Mouse (Mus musculus) intestine, embryonic 14.5 days (tissue): Measurements from ENCODE around the gene Rnft2. TPM values are rescaled to one million over a fixed set of nuclear protein-coding genes. Genes with fewer than 3 reads are reported as not detected.

ENCODE experiments used
- ATAC-seq: fragments of 200-750 bp; cut with Nextera tagmentation; replicated peaks from 2 replicates; pipeline ENCODE4 v1.8.0; 2017; ENCODE audit warnings: low read depth, moderate number of reproducible peaks, moderate TSS enrichment, moderate library complexity; ENCODE audit not compliant: low FRiP score, low TSS enrichment
- DNase-seq: peaks from one replicate; pipeline ENCODE4 v3.0.0-alpha.2; 2018; ENCODE audit warnings: low spot score
- H3K27ac ChIP-seq: fragments of 300-500 bp; sonication (generic); 2 replicates; pipeline ENCODE4 v1.5.1; 2014; ENCODE audit warnings: low read depth, mild to moderate bottlenecking, control low read depth
- H3K27me3 ChIP-seq: fragments of 300-500 bp; sonication (generic); replicated peaks from 2 replicates; pipeline ENCODE4 v1.6.1; 2014; ENCODE audit warnings: low read length, control low read depth; ENCODE audit not compliant: control insufficient read depth, insufficient read depth
- H3K36me3 ChIP-seq: fragments of 300-500 bp; sonication (generic); 2 replicates; pipeline ENCODE4 v1.6.1; 2014; ENCODE audit warnings: low read length, control low read depth; ENCODE audit not compliant: control insufficient read depth, insufficient read depth
- H3K4me1 ChIP-seq: fragments of 300-500 bp; sonication (generic); replicated peaks from 2 replicates; pipeline ENCODE4 v1.6.1; 2014; ENCODE audit warnings: low read length, control low read depth, mixed read lengths; ENCODE audit not compliant: control insufficient read depth, insufficient read depth
- H3K4me2 ChIP-seq: fragments of 300-500 bp; sonication (generic); 2 replicates; pipeline ENCODE4 v1.6.1; 2014; ENCODE audit warnings: low read length
- H3K4me3 ChIP-seq: fragments of 300-500 bp; sonication (generic); 2 replicates; pipeline ENCODE4 v1.5.1; 2014; ENCODE audit warnings: low read depth, low read length, control low read depth, mixed read lengths
- H3K9ac ChIP-seq: fragments of 300-500 bp; sonication (generic); 2 replicates; pipeline ENCODE4 v1.6.1; 2014; ENCODE audit warnings: mild to moderate bottlenecking, low read length
- H3K9me3 ChIP-seq: fragments of 300-500 bp; sonication (generic); 2 replicates; pipeline ENCODE4 v1.6.1; 2016; ENCODE audit warnings: low read length, control low read depth; ENCODE audit not compliant: control insufficient read depth
- WGBS: fragments of 180-500 bp; shearing (Covaris S2); extraction: QIAGEN DNeasy Blood & Tissue Kit; methylation state at CpG from one replicate; pipeline ENCODE4 v1.1.7; 2014; 5-methylcytosine and 5-hydroxymethylcytosine counted together
- polyA plus RNA-seq: library from polyadenylated mRNA; unstranded; fragments of >200 nt; fragmentation: Nextera tagmentation; extraction: Ambion mirVana; gene quantifications from 2 replicates; pipeline ENCODE4 v1.2.1, GENCODE M21; 2014

Rnft2 gene
- polyA plus RNA-seq, 1 experiment from 2014 or later = 2.5 TPM

DNA sequence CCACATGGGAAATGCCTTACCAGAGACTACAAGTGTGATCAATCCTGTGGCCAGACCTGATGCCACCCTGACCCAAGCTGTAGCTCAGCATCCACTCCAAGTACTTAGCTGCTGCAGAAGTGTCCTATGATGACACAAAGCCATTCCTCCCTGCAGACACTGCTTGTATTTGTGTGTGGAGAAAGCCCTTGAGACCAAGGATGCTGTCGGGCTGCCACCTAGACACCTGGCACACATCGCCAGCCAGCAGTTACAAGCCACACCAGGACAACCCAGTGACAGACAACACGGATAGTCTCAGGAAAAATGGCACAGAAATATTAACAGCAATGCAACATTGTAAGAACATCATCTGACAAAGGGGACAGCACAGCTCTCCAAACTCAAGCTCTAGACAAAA, 99.5 kb downstream of the Rnft2 start:
- Histone ChIP-seq H3K36me3 (peaks cover 41% of the 10 kb centered on the region), H3K9me3 (no peaks in the 10 kb centered on the region), H3K27ac (no peak overlapping the region), H3K4me3 (no peak overlapping the region), H3K4me1 (no peaks in the 10 kb centered on the region), H3K9ac (no peak overlapping the region), H3K4me2 (no peak overlapping the region), H3K27me3 (no peaks in the 10 kb centered on the region)
- no peak for DNase-seq
- WGBS = 88% methylated on average over 3 of the region's 3 CpGs
- no peak for ATAC-seq

DNA sequence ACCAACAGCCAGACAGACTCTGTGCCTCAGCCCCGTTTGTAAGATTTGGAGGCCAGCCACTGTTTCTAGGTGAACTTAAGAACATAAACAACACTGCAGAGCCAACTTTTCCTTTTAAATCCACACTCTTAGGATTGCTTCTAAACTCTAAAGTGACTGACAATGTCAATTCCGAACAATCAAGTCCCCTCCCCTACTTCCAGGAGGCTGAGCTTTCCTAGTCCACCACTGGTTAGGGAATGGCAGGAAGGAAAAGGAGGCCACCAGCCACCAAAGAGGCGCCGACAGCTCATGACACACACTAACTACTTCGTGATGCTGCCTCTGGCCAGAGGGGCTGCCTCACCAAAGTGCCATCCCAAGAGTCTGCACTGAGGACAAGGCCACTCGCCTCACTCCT, 100.1 kb downstream of the Rnft2 start:
- Histone ChIP-seq H3K27me3 (no peaks in the 10 kb centered on the region), H3K4me2 (no peak overlapping the region), H3K27ac (no peak overlapping the region), H3K9ac (no peak overlapping the region), H3K36me3 (peaks cover 42% of the 10 kb centered on the region), H3K4me3 (no peak overlapping the region), H3K9me3 (no peaks in the 10 kb centered on the region), H3K4me1 (no peaks in the 10 kb centered on the region)
- WGBS = 86% methylated on average over 6 of the region's 6 CpGs
- no peak for DNase-seq
- no peak for ATAC-seq

DNA sequence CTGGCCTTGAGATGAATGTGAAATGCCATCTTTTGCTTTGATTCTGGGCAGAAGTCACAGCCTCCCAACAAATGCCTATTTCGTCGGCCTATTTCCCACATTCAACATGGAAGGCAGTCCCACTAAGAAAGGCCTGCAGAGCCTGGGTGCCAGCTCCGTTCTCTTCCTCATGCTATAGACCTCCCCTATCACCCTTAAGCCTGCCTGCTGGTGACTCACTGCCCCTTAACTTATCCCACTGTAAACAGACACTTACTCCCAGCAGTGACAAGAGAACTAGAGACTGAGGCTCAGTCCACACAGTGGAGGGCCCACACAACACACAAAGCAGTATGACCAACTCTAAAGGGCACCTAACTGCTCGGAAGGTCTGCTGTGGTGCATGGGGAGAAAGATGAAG, 100.6 kb downstream of the Rnft2 start:
- no peak for DNase-seq
- H3K27ac ChIP-seq = no peak overlapping the region

DNA sequence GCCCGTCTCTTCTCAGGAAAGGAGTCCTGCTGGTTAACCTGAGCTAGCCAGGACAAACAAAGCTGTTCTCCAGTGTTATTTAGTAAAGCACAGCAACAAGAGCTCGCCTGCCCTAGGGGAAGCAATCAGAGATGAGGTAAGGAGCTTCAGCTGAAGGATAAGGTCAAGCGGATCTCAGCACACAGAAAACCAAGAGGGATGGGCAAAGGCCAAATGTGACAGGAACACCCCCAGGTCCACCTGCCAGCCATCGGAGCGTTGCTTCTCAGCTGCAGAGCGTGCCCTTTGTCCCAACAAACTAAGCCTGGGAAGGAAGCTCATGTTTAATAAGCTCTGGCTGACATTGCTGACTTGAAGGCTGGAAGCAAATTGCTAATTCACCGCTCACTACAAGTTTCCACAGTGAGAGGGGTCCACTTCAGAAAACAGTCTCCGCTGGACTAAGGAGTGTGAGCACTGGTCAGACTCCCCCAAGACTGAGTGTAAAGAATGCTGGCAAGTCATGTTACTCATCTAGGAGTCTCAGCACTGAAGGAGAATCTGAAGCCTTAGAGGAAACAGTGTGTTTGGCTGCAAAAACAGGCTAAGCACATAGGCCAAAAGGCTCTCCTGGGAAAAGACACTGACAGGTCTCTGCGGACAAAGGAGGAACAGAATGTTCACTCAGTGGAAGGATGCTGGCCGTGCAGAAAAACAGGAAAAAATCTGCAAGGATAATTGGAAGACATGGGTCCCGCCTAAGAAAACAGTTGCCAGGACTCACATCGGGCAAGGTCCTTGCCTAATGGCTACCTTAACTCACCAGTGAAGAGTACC, 101.5 kb downstream of the Rnft2 start:
- no peak overlapping the region for H3K4me2 ChIP-seq
- ATAC-seq = no peak
- H3K9ac ChIP-seq = no peak overlapping the region
- no peaks in the 10 kb centered on the region for H3K9me3 ChIP-seq
- no peak overlapping the region for H3K27ac ChIP-seq
- DNase-seq = no peak
- 87% methylated on average over 12 of the region's 12 CpGs for WGBS
- H3K36me3 ChIP-seq = peaks cover 53% of the 10 kb centered on the region
- no peak overlapping the region for H3K4me3 ChIP-seq
- H3K27me3 ChIP-seq = no peaks in the 10 kb centered on the region
- no peaks in the 10 kb centered on the region for H3K4me1 ChIP-seq

More for the DNA sequence above, 100.6 kb downstream of the Rnft2 start:
- Histone ChIP-seq H3K4me2 (no peak overlapping the region), H3K4me1 (no peaks in the 10 kb centered on the region), H3K9ac (no peak overlapping the region), H3K36me3 (peaks cover 44% of the 10 kb centered on the region), H3K27me3 (no peaks in the 10 kb centered on the region), H3K4me3 (no peak overlapping the region), H3K9me3 (no peaks in the 10 kb centered on the region)
- no peak for ATAC-seq
- 80% methylated on average over 4 of the region's 4 CpGs for WGBS

DNA sequence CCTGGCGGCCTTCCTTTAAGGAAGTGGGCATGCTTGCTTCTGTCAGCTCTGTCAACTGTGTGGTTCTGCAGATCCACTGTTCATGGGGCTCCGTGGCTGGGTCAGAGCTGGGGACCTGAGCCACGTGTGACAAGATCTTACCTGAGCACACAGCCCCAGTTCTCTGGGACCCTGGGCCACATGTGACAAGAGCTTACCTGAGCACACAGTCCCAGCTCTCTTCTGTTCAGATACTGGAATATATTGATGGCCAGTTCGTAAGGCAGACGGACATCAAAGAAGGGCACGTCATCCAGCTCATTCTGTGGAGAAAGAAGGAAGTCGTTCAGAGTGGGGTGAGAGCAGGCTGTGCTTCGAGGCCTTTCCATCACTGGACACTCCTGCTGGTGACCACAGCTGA, 102.4 kb downstream of the Rnft2 start:
- Histone ChIP-seq H3K4me2 (no peak overlapping the region), H3K9ac (no peak overlapping the region), H3K4me3 (no peak overlapping the region), H3K27ac (no peak overlapping the region), H3K27me3 (no peaks in the 10 kb centered on the region), H3K36me3 (peaks cover 59% of the 10 kb centered on the region), H3K4me1 (no peaks in the 10 kb centered on the region), H3K9me3 (no peaks in the 10 kb centered on the region)
- ATAC-seq (no peak), DNase-seq (no peak)
- WGBS = 84% methylated on average over 8 of the region's 8 CpGs

Other genes starting within 250 kb of the Rnft2 start
- gene Tesc, start 217.4 kb downstream of the Rnft2 start, polyA plus RNA-seq = 1.7 and 3.8 TPM in 2 replicates
- 25.2 and 25.3 TPM in 2 replicates for gene Fbxw8, start 89.7 kb downstream of the Rnft2 start, polyA plus RNA-seq
- 0.22 and 0.28 TPM in 2 replicates for gene Hrk, start 80.5 kb downstream of the Rnft2 start, polyA plus RNA-seq
- gene 2410131K14Rik, start 111 bp upstream of the Rnft2 start, polyA plus RNA-seq = 8.5 and 9.2 TPM in 2 replicates